Comparison of ENCODE assay signal across 8 mouse cellular contexts in the genomic region with DNA sequence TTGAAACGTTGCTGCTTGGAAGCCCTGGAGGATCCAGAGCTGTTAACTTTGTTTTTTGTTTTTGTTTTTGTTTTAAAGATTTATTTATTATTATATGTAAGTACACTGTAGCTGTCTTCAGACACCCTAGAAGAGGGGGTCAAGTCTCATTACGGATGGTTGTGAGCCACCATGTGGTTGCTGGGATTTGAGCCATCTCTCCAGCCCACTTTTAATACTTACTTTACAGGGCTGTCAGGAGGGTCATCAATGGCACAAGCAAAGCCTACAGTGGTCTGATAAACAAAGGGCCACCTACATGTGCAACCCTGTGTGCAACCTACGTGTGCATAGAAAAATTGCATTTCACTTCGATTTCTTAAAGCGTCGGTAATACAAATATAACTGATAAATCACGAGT. TPM values are rescaled to one million over a fixed set of nuclear protein-coding genes. Genes with fewer than 3 reads are reported as not detected.
DNase-seq lines count a peak whose midpoint lies in the region; ATAC-seq and TF ChIP-seq lines count a peak whose summit lies in the region.

No protein-coding gene starts in this region.

- TF ChIP-seq POLR2A in cerebellum, adult 2 months (IDR thresholded peaks at IDR 0.05; ENCODE audit: borderline replicate concordance, insufficient read depth, low read length): no peak
- TF ChIP-seq POLR2A in spleen, adult 2 months (IDR thresholded peaks at IDR 0.05; ENCODE audit: low read depth, low read length): no peak

- TF ChIP-seq CTCF in cerebellum, adult 2 months (IDR thresholded peaks at IDR 0.05; ENCODE audit: borderline replicate concordance, insufficient read depth, low read depth, low read length): no peak
- no peak for TF ChIP-seq CTCF in spleen, adult 2 months (IDR thresholded peaks at IDR 0.05; ENCODE audit: extremely low read depth, insufficient read depth, insufficient read length, insufficient replicate concordance)
- peak; percentile 8; the same call in 1 of the 2 replicates for TF ChIP-seq CTCF in stomach, postnatal 0 days (IDR thresholded peaks at IDR 0.05; ENCODE audit: low read depth)

- no peaks in the 10 kb centered on the region for H3K36me3 ChIP-seq in spleen, adult 2 months (ENCODE audit: control insufficient read depth, insufficient read depth, low read length)
- no peaks in the 10 kb centered on the region for H3K36me3 ChIP-seq in liver, embryonic 11.5 days (ENCODE audit: control insufficient read depth, insufficient read depth, low read length)
- no peaks in the 10 kb centered on the region for H3K36me3 ChIP-seq in stomach, postnatal 0 days (ENCODE audit: control insufficient read depth, insufficient read depth, low read length)

- no peaks in the 10 kb centered on the region for H3K9me3 ChIP-seq in liver, embryonic 11.5 days (ENCODE audit: control insufficient read depth, low read length)
- no peaks in the 10 kb centered on the region for H3K9me3 ChIP-seq in stomach, postnatal 0 days (ENCODE audit: control insufficient read depth, low read length)

- H3K4me1 ChIP-seq in cerebellum, adult 2 months (ENCODE audit: control insufficient read depth, insufficient read depth, low read length): peaks cover 3% of the 10 kb centered on the region
- peaks cover 3% of the 10 kb centered on the region for H3K4me1 ChIP-seq in spleen, adult 2 months (ENCODE audit: control insufficient read depth, insufficient read depth, insufficient read length)
- H3K4me1 ChIP-seq in liver, embryonic 11.5 days (replicated peaks; ENCODE audit: control insufficient read depth, insufficient read depth, low read length): no peaks in the 10 kb centered on the region; the same call in 1 of the 2 replicates
- H3K4me1 ChIP-seq in stomach, postnatal 0 days (replicated peaks; ENCODE audit: control insufficient read depth, insufficient read depth): peaks cover 3% of the 10 kb centered on the region; the same call in 1 of the 2 replicates

- no peak for DNase-seq in cerebellum, adult 2 months
- no peak for DNase-seq in cerebellum, postnatal 36 days
- no peak for DNase-seq in spleen, adult 2 months (ENCODE audit: low read depth in 1 of 2, low spot score in 2 of 2)
- no peak for DNase-seq in spleen, adult 18-20 months
- no peak for DNase-seq in liver, embryonic 11.5 days (ENCODE audit: low spot score)
- DNase-seq in stomach, postnatal 0 days (ENCODE audit: low spot score): no peak
- DNase-seq in thymus, postnatal 25 days: no peak

- H3K4me2 ChIP-seq in liver, embryonic 11.5 days: peak overlapping the region; percentile 93
- H3K4me2 ChIP-seq in stomach, postnatal 0 days (replicated peaks; ENCODE audit: low read depth): peak overlapping the region; percentile 80

- peak overlapping the region; percentile 83; the same call in 1 of the 2 replicates for H3K27ac ChIP-seq in cerebellum, adult 2 months (ENCODE audit: insufficient read depth, low read length)
- H3K27ac ChIP-seq in spleen, adult 2 months (ENCODE audit: insufficient read depth, low read length): peak overlapping the region; percentile 97
- H3K27ac ChIP-seq in liver, embryonic 11.5 days (ENCODE audit: low read depth, low read length): peak overlapping the region; percentile 97
- peak overlapping the region; percentile 92 for H3K27ac ChIP-seq in stomach, postnatal 0 days (replicated peaks)

- TF ChIP-seq EP300 in stomach, postnatal 0 days (optimal IDR thresholded peaks at IDR 0.05): no peak

- 44% methylated on average over 7 of the region's 7 CpGs for whole genome bisulfite sequencing in cerebellum, adult 2 months
- WGBS in spleen, adult 2 months: 46% methylated on average over 7 of the region's 7 CpGs
- 45% methylated on average over 7 of the region's 7 CpGs for WGBS in liver, embryonic 11.5 days
- WGBS in stomach, postnatal 0 days: 36% methylated on average over 7 of the region's 7 CpGs

- peak overlapping the region; percentile 83 for H3K9ac ChIP-seq in liver, embryonic 11.5 days (ENCODE audit: low read depth, low read length)
- peak overlapping the region; percentile 86 for H3K9ac ChIP-seq in stomach, postnatal 0 days (ENCODE audit: low read length)

- no peaks in the 10 kb centered on the region for H3K27me3 ChIP-seq in cerebellum, adult 2 months (ENCODE audit: control insufficient read depth, insufficient read depth, low read length)
- H3K27me3 ChIP-seq in spleen, adult 2 months (ENCODE audit: control insufficient read depth, insufficient read depth, low read length): no peaks in the 10 kb centered on the region
- H3K27me3 ChIP-seq in liver, embryonic 11.5 days (replicated peaks; ENCODE audit: control insufficient read depth, insufficient read depth, low read length): no peaks in the 10 kb centered on the region
- no peaks in the 10 kb centered on the region for H3K27me3 ChIP-seq in stomach, postnatal 0 days (ENCODE audit: control insufficient read depth, insufficient read depth, low read length)

- peak overlapping the region; percentile 84 for H3K4me3 ChIP-seq in cerebellum, adult 2 months (replicated peaks; ENCODE audit: insufficient read depth, low read depth, low read length)
- H3K4me3 ChIP-seq in spleen, adult 2 months (ENCODE audit: extremely low read depth, insufficient read depth, insufficient read length): peak overlapping the region; percentile 95
- peak overlapping the region; percentile 83 for H3K4me3 ChIP-seq in liver, embryonic 11.5 days (ENCODE audit: low read depth, low read length)
- peak overlapping the region; percentile 83 for H3K4me3 ChIP-seq in stomach, postnatal 0 days (ENCODE audit: low read depth, low read length)

- no peak for ATAC-seq in liver, embryonic 11.5 days (replicated peaks; ENCODE audit: low FRiP score)
- no peak for ATAC-seq in stomach, postnatal 0 days (ENCODE audit: low FRiP score, low TSS enrichment)
- ATAC-seq in monocyte, adult 5-6 weeks (replicated peaks; ENCODE audit: insufficient number of reproducible peaks, low FRiP score, low TSS enrichment, poor library complexity, severe bottlenecking): no peak

RNA-seq across cellular contexts. Expression of a gene that starts 0.6 kb away (rescaled TPM):
- polyA plus RNA-seq in cerebellum, adult 2 months (2012; rRNA removed): 9.5 and 10.9 TPM in 2 replicates
- polyA plus RNA-seq in spleen, adult 2 months (2012; rRNA removed): 3.3 and 3.7 TPM in 2 replicates
- 10.9 and 12.0 TPM in 2 replicates for polyA plus RNA-seq in liver, embryonic 11.5 days (2014; fragmentation: Nextera tagmentation; extraction: Ambion mirVana)
- 11.0 TPM in 2 replicates for polyA plus RNA-seq in stomach, postnatal 0 days (2015; fragmentation: Nextera tagmentation; extraction: Ambion mirVana)
- 32.9 to 38.3 TPM (median 37.8 TPM) in 3 replicates for total RNA-seq in monocyte, adult 5-6 weeks (2017)

RNA-seq across cellular contexts. Expression of a gene that starts 19.5 kb away (rescaled TPM):
- polyA plus RNA-seq in cerebellum, adult 2 months (2012; rRNA removed): 122 and 130 TPM in 2 replicates
- polyA plus RNA-seq in spleen, adult 2 months (2012; rRNA removed): 7.6 and 8.3 TPM in 2 replicates
- 63.7 and 69.9 TPM in 2 replicates for polyA plus RNA-seq in liver, embryonic 11.5 days (2014; fragmentation: Nextera tagmentation; extraction: Ambion mirVana)
- polyA plus RNA-seq in stomach, postnatal 0 days (2015; fragmentation: Nextera tagmentation; extraction: Ambion mirVana): 44.9 and 47.1 TPM in 2 replicates
- total RNA-seq in monocyte, adult 5-6 weeks (2017): 34.9 to 40.8 TPM (median 36.3 TPM) in 3 replicates
